Mouse (Mus musculus) brain, embryonic 14.5 days (tissue): ENCODE data around the gene Dynlt1b. TPM values are rescaled to one million over a fixed set of nuclear protein-coding genes. Genes with fewer than 3 reads are reported as not detected.
"Not testable (repeated sequence)": the region's sequence is repeated elsewhere in the genome, so short reads cannot be mapped to it uniquely, and the experiment has no call there.

Source experiments
- DNase-seq: peaks from one replicate; pipeline ENCODE4 v3.0.0-alpha.2; 2011; ENCODE audit warnings: low read depth
- polyA plus RNA-seq: library from polyadenylated mRNA; depleted of rRNA; stranded (reverse); fragments of >200 nt; gene quantifications from 2 replicates; pipeline ENCODE4 v1.2.3, GENCODE M21; 2012; rRNA removed

Gene Dynlt1b
- polyA plus RNA-seq, 1 experiment, result 782 TPM

GRCm38 (mm10) chr17:6456614-6457402 lies 26.9 kb downstream of the Dynlt1b start:
- DNase-seq, result not testable (repeated sequence)

- not testable (repeated sequence) for DNase-seq
Measured at GRCm38 (mm10) chr17:6461083-6461595, 31.2 kb downstream of the Dynlt1b start.

GRCm38 (mm10) chr17:6465735-6466134 lies 35.8 kb downstream of the Dynlt1b start:
- not testable (repeated sequence) for DNase-seq

- not testable (repeated sequence) for DNase-seq
Measured at GRCm38 (mm10) chr17:6467638-6468461, 37.9 kb downstream of the Dynlt1b start.

- DNase-seq, result not testable (repeated sequence)
Measured at GRCm38 (mm10) chr17:6470031-6470430, 40.1 kb downstream of the Dynlt1b start.

- DNase-seq, result not testable (repeated sequence)
Measured at GRCm38 (mm10) chr17:6470671-6471070, 40.8 kb downstream of the Dynlt1b start.

GRCm38 (mm10) chr17:6475270-6475669 lies 45.4 kb downstream of the Dynlt1b start:
- not testable (repeated sequence) for DNase-seq

GRCm38 (mm10) chr17:6475913-6476312 lies 46.0 kb downstream of the Dynlt1b start:
- not testable (repeated sequence) for DNase-seq

GRCm38 (mm10) chr17:6476495-6476947 lies 46.6 kb downstream of the Dynlt1b start:
- peak; percentile 46 for DNase-seq

- DNase-seq, result peak; percentile 35
Measured at GRCm38 (mm10) chr17:6477026-6477425, 47.1 kb downstream of the Dynlt1b start.

GRCm38 (mm10) chr17:6480855-6481589 lies 51.1 kb downstream of the Dynlt1b start:
- DNase-seq, result peak; percentile 5

- DNase-seq, result not testable (repeated sequence)
Measured at GRCm38 (mm10) chr17:6481590-6481963, 51.7 kb downstream of the Dynlt1b start.

GRCm38 (mm10) chr17:6482248-6482647 lies 52.3 kb downstream of the Dynlt1b start:
- not testable (repeated sequence) for DNase-seq

Other genes starting within 250 kb of the Dynlt1b start
- 32.2 and 38.8 TPM in 2 replicates for gene Tmem181a, start 173.3 kb upstream of the Dynlt1b start, polyA plus RNA-seq
- gene Dynlt1a, start 112.6 kb upstream of the Dynlt1b start, polyA plus RNA-seq, result 48.2 and 50.8 TPM in 2 replicates
- gene Dynlt1c, start 171.6 kb downstream of the Dynlt1b start, polyA plus RNA-seq, result 66.4 and 85.7 TPM in 2 replicates
- 240 and 274 TPM in 2 replicates for gene Dynlt1f, start 225.8 kb downstream of the Dynlt1b start, polyA plus RNA-seq
- gene Sytl3, start 229.0 kb downstream of the Dynlt1b start, polyA plus RNA-seq, result 0.28 and 0.77 TPM in 2 replicates